Mouse (Mus musculus) hematopoietic stem cell, adult 5-6 weeks (primary cell): ENCODE data around the gene Ift122. TPM values are rescaled to one million over a fixed set of nuclear protein-coding genes. Genes with fewer than 3 reads are reported as not detected.

Source experiments
- ATAC-seq, 2 experiments: fragments of 125-278 bp in 1 of 2; replicated peaks in 1 of 2; 2 replicates each; pipeline ENCODE4 v1.8.0; 2016 to 2017; ENCODE audit warnings: inconsistent platforms in 2 of 2, mild to moderate bottlenecking in 2 of 2, moderate number of reproducible peaks in 2 of 2, low read depth in 1 of 2, moderate TSS enrichment in 1 of 2; ENCODE audit not compliant: low FRiP score in 2 of 2, poor library complexity in 2 of 2, severe bottlenecking in 2 of 2, insufficient read depth in 1 of 2, low TSS enrichment in 1 of 2
- total RNA-seq: library from RNA; stranded (forward); fragments of 172-1452, 232-1000 nt; gene quantifications from 2 replicates; pipeline ENCODE4 v1.2.3, GENCODE M21; 2017

Gene Ift122
- total RNA-seq, 1 experiment from 2014 or later: 10.6 TPM

DNA sequence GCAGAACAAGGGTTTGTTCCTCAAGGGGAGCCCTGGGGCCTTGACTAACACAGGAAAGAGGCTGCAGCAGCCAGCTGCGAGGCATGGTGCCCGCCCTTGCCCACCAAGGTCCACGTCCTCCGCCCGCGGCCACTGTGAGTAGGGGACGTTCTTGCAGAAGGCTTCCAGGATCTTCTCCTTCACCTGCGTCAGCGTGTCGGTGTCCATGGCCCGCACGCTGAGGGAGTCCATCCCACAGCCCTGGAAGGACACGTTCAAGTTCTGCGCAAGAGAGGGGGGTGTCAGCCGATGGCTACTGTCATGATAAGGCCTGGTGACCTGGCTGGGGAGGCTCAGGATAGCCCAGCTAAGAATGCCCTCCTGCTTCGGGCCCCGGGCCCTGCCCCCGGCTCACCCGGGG is 107.1 kb downstream of the Ift122 start:
- no peak for ATAC-seq

DNA sequence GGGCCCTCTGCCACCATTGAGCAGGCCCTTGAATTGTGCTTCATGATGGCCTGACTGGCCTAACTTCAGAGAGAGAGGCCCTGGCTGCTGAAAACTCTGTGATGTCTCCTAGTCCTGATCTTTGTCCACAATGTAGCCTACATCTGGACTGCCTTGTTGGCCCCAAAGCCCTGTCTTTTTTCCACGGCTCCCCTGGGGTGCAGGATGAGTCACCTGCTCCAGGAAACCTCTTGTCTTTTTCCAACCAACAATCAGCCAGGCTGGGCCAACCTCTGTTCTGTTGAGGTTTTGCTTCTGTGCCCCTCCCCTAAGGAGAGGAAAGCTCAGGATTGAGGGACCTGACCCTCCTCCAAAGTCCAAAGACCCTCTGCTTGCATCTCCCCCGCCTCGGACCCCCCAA is 108.5 kb downstream of the Ift122 start:
- ATAC-seq: no peak

DNA sequence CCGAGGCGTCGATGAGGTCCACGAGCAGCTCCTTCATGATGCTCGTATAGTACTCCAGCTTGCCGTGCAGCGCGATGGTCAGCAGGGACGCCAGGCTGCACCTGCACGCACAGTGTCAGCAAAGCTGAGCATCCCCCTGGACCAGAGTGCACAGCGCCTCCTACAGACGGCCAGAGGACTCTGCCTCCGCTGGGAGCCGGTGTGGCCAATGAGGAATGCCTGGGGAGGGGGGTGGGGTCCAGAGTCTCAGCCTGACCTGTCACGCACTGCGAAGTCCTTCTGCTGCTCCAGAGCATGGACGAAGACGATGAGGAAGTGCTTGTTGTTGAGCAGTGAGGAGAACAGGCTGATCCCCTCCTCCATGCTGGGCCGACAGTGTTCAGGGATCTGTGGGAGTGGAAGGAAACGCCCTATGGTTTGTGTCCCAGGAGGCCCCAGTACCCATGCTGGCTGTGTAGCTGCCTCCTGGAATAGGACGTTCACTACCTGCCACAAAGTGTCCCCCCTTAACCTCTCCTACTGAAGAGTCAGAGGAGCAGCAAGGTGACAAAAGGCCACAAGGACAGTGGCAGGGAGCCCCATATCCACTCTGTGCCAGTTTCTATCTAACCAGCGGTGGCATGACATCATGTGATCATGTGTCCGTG is 109.3 kb downstream of the Ift122 start:
- no peak for ATAC-seq

DNA sequence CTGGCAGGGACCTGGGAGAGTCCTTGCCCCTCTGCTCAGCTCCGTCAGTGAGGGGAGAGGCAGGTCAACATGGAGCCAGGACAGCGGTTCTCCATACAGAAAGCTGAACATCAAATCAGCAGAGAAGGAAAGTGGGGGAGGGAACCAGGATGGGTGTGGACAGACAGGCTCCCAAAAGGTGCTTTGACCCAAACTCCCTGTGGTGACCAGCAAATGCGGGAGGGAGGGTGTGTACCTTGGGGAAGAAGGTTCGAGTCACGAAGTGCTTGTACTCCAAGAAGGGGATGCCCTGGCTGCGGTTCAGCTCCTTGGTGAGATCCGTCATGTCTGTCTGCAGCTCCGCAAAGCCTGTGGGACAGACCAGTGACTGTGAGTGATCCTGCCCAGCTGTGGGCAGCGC is 110.4 kb downstream of the Ift122 start:
- no peak for ATAC-seq

DNA sequence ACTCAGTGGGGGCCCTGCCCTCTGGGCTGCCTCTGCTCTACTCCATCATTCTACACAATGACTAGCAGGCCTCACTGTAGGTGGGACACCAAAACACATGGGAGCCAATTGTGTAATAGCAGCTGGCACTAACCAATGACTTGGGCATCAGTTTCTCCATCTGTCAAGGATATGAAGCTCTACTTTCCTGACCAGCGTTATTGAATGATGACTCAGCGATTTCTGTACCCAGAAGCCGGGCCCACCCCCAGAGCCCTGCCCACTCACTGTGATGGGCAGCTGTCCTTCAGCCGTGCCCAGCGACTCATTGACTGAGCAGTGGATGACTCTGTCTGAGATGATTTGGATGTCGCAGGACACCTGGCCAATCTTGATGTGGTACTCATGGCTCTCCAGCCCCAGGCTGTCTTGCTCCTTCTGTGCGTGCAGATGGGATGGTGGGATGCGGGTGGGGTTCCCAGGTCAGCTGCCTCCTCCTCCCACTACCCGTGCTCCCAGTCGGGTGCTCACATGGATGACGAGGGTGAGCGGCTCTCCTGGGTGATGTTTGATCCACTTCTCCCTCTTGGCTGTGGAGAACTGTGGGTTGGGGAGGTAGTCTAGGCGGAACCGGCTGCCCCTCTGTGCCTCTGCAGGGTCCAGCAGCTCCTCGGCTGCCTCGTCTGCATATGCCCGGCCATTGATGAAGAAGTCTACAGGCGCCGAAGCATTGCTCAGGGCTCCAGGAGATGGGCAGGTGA is 113.1 kb downstream of the Ift122 start:
- ATAC-seq: no peak

DNA sequence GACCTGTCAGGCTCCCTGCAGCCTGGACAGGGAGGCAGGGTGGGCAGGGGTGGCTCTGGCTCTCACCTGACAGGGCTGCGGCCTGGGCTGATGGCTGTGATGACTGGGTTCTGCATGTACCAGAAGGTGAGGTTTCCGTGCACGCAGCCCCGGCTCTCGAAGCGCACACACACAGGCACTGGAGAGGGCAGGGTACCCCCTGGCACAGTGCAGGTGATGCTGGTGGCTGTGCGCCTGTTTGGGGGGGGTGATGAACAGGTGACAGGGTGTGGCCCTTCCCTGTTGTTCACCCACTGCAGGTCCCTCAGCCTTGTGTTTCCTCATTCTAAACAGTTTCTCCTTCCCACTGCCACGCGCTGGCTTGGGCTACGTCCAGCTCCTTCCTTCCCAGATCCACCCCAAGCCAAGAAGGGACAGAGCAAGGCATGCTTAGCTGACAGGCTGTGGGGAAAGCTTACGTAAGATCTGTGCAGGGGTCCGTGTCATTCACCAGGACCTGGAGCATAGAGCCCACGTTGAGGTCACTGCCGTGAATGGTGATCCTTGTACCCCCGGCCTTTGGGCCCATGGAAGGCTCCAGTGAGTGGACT is 114.1 kb downstream of the Ift122 start:
- no peak for ATAC-seq

DNA sequence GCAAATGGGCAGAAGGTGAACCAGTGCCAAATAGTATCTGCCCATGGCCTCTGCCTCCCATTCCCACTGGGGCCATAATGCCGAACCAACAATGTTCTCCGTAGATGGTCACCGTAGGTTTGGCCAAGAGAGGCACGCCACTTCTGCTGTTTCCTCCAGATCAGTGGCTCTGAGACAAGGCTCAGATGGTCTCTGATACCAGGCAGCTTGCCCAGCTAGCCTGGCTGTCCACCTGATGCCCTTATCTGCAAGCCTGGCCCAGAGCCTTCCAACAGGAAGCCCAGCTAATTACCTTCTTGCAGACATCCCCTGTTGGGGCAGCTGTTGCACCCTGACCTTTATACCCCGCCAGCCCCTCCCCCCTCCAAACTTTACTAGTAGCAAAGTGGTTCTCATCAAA is 114.8 kb downstream of the Ift122 start:
- no peak for ATAC-seq

DNA sequence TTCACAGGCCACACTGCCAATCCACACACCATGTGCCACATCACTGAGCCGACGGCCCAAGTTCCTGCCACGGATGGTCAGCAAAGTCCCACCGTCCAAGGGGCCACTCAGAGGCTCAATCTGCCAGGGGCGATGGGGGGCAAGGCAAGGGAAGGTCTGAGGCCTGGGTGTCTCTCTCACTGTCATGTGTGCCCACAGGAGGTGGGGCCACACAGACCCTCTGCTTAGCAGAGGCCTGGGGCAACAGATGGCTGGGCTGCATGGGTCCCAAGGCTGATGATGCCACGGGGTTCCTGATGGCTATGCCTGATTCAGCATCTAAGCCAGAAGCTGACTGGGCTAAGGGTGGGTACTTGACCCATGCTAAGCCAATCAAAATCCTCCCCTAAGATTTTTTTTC is 115.4 kb downstream of the Ift122 start:
- ATAC-seq: no peak

DNA sequence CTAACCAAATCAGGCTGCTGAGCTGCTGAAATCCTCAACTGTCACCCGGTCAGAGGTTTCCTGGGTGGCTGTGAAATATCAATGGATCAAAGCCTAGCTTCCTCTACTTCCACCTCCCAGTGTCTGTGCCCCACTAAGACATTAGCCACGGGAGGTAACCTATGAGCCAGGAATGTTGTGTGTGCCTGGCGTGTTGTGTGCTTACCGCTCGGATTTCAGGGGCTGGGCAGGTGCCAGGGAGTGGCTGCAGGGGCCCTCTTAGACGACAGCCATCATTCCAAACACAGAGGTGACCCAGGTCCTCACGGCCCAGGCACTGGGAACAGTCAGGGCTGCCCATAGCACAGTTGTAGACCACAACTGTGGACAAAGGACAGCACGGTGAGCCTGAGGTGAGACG is 115.8 kb downstream of the Ift122 start:
- no peak for ATAC-seq

DNA sequence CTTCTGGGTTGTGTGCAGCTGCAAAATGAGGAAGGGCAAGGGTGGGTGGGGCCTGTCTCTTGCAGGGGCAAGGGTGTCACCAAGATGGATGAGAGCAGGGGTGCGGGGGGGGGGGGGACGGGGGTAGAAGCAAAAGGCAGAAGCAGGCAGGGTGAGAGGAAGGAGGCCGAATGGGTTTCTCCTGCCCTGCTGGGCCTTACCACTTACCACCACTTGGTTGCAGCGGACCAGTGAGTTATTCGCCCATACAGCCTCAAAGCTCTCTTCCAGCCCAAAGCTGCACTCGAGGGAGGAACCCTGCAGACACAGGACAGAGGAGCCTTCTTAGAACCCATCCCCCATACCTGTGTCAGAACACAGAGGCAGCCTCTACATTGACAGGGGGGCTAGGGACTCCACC is 116.7 kb downstream of the Ift122 start:
- ATAC-seq: peak; percentile 43 to 59; a peak in 3 of 4 replicates

DNA sequence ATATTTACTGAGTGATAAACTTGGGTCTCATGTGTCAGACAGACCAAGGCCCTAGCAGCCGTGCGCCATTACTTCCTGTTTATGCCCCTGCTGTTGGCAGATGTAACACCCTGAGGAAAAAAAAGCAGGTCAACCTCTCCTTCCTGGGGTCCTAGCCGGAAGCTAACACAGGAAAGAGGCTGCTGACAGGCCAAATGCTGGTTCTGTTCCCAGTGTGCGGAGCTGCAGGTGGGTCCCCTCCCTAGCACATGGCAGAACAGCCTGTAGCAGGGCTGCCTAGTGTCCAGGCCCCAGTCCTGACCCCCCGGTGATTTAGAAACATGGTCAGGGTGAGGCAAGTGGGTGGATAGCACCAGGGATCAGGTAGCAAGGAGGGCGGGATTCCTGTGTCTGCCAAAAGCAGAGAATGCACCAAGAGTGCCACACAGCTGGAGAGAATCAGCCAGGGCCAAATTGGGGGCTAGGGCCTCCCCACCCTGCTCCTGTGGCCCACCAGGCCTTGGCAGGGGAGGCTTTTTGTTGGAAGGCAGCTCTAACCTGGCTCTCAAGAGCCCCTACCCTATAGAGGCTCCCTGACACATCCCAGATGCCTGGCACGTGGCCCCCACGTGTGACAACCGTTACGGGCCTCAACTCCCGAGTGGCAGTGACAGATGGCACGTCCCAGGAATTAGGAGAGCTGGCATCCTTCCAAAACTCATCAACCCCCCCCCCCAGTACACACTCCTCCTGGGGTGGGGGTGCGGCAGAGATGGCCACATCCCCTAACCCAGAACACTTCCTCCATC is 118.2 kb downstream of the Ift122 start:
- ATAC-seq: 0 out of 4 replicates have a peak, but pooled peaks of 1 of the 2 experiments have one; percentile 9

DNA sequence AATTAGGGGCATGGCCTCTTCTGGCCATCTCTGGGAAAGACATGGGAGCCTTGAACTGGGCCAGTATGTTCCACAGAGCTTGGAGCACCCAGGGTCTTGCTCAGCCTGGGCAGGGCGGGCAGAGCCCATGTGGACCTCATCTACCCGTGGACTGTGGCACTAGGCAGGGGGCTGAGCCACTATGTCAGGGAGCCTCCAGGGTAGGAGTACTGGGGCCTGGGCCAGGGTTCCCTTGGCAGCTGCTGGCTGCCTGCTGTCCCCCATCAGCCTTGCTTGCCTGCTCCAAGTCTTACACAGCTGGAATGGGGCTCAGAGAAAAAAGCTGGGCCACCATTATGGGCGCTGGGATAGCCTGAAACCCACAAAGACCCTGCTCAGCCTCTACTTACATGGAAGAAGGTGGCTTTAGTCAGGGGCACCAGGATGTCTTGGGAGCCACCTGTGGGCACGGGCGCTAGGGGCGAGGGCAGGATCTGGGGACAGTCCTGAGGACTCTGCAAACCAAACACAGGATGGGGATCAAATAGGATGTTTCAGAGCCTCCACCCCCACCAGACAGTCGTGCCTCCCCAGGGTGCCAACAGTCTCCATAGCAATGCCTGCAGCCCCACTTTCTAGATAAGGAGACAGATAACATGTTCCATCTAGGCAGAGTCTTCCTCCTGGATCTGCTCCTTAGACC is 119.0 kb downstream of the Ift122 start:
- no peak for ATAC-seq

DNA sequence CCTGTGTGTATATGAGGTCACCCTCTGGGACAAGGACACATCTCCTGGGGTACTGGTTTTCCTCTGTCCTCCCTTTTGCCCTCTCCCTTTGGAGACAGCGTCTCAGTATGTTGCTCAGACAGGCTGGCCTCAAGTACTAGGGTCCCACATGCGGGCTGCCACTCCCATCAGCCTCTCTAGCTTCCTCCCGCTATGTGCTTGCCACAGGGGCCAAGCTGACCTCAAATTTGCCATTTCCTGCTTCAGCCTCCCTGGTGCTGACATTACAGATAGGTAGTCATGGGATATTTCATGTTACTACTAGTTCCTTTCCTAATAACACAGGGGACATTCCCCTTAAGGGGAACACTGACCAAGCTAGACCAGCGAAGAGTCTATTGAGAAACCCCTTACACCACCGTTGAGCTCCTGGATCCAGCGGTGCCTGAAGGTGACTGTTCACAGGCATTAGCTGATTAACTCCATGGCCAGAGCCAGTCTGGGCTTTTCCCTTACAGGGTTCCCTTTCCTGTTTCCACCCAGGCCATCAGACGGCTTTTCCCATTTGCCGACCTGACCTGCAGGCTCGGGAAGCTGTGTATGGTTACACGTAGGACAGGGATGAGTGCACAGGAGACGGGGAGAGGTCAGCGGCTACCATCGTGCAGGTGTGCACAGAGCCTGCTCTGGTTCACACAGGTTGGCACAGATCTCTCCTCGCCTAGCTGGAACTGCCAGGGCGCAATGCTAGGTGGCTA is 120.0 kb downstream of the Ift122 start:
- peak; percentile 29 to 34; a peak in 3 of 4 replicates for ATAC-seq

DNA sequence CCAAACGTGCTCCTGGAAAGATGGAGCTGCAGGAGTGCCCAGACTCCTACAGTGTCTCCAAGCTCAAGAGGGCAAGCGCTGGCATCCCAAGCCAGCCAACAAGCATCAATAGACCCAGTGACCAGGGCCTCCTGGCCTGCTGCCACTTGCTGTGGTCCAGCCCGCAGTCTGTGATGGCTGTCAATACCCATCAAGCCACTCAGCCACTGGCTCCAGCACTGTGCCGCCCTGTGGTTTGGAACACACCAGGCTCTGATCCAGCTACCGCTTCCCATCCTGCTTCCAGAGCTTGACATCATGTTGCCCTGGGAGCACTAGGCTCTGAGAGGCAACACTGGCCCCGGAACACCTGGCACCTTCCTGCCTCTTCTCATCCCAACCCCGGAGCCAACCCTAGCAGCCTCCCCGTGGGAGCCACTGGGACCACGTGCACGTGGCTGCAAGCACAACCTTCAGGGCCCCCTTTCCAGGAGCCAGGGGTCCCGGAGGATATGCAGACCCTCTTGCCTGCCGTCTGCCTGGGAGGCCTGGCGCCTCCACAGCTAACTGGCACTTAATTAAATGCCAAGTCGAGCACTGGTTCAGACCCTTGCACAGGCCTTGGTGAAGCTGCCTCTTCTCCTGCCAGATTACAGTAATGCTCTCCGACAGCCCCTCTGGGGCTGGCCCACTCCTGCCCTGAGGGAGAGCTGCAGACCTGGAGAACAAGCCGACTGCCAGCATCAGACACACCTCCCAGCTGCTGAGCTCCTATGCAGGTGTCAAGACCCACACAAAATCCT is 120.8 kb downstream of the Ift122 start:
- ATAC-seq: no peak

DNA sequence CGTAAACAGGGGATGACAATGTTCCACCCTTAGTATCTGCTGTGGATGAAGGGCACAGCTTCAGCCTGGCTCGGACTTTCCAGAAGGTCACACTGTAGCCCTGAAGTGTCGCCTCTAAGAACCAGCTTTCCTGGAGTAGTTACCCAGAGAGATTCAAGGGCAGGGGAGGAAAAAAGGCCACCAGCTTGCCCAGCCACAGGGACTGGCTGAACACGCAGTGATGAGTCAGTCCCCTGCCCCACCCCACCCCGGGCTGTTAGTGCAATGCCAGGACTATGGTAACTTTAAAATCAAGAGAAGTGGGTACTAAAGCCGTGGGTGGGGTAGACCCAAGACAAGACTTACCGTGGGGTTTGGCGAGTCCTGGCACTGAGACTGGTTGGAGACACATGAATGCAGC is 122.3 kb downstream of the Ift122 start:
- ATAC-seq: no peak
